Mouse (Mus musculus): ENCODE results near the gene Mis18a.

GRCm38 (mm10) chr16:90709711-90710289 lies 17.4 kb downstream of the Mis18a start:
- TF ChIP-seq CTCF (IDR thresholded peaks at IDR 0.05; ENCODE audit: low read depth, low read length) (no peak), GATA1 (IDR thresholded peaks at IDR 0.05; ENCODE audit: borderline replicate concordance, low read length) (no peak)
